Mouse (Mus musculus): ENCODE measurements around the gene Rab25.

The Rab25 gene

DNA sequence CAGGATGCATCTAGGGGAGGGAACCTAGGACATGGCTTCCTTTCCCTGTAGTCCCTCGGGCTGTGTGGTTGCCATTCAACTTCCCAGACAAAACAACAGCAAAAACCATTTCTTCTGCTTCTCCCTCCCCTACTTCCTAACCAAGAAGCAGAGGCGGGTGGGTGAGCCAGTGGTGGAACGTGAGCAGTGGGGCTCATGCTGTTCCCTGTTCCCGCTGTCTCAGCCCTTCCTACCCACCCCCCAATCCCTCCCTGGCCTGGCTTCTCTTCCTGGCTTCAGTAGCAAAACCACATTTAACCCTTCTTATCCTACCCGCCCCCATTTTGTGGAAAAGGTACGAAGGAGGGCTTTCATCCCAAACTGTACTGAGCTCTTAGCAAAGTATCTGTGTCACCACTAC, 43.0 kb downstream of the Rab25 start:
- in situ Hi-C loops (cut with MseI, MboI): no loop called here

DNA sequence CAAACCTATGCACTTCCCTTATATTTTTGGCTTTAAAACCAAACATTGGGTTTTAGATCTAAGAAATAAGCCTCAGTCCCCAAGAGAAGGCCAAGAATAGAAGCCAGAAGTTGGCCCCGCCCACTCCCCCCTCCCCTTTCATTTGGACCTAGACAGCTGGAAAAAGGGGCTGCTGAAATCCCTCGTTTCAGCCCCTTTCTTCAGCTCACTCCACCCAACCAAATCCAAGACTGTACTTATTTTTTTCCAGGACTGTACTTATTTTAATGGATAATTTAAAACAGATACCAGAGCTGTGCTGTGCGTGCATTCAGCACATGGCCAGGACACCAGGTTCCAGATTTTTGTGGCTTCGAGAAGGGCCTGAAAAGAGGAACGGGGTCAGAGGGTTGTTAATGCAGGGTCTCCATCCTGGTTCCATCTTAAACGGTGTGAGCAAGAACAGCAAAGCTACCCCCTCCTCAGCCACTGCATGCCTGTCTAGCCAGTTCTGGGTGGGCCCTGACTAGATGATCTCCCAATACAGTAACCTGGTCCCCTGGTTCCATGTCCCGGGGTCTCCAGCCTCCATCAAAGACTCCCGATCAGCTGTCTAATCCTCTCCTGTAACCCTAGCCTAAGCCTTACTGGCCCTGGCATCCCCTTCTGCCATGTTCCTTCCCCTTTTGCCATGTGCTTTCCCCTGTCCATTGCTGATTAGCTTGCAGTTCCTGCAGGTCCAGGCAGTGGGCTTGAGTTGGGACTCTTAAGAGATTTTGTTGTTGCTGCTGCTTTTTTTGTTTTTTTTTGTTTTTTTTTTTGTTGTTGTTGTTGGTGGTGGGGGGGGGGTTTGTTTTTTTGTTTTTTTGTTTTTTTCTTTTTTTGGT, 44.0 kb downstream of the Rab25 start:
- in situ Hi-C loops (cut with MseI, MboI): no loop called here

GRCm38 (mm10) chr3:88503505-88503863, 44.6 kb downstream of the Rab25 start:
- in situ Hi-C loops (cut with MseI, MboI): no loop called here

GRCm38 (mm10) chr3:88502641-88503504, 45.2 kb downstream of the Rab25 start:
- in situ Hi-C loops (cut with MseI, MboI): no loop called here

- in situ Hi-C loops (cut with MseI, MboI): no loop called here
Measured at GRCm38 (mm10) chr3:88502031-88502571, 46.0 kb downstream of the Rab25 start.

DNA sequence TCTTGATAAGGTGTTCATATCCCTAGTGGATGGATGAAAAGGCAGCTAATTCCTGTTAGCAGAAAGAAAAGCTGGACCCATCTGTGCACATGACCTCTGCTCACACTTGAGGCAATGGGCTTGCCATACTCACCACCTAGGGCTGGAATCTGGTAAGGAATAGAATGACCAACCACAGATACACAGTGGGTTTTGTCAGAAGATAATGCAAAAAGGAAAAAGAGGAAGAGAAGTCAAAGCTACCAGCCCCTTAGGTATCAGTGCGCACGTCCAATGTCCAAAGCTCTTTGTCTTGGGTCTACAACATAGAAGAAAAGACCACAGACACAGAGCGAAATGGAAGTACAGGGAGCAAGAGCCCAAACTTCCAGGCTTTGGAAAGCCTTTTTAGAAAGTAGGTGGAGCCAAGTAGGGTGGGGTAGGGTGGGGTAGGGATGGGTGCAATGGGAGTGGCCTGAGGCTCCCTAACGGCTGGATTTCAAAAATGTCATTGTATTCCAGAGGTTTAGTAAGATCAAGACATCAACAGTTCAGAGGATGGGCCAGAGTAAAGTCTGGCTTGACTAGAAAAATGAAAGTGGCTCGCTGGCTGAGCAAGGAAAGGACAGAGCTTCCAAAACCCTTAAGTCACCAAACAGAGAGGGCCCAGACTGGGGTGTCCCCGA, 46.6 kb downstream of the Rab25 start:
- in situ Hi-C loops (cut with MseI, MboI): no loop called here

DNA sequence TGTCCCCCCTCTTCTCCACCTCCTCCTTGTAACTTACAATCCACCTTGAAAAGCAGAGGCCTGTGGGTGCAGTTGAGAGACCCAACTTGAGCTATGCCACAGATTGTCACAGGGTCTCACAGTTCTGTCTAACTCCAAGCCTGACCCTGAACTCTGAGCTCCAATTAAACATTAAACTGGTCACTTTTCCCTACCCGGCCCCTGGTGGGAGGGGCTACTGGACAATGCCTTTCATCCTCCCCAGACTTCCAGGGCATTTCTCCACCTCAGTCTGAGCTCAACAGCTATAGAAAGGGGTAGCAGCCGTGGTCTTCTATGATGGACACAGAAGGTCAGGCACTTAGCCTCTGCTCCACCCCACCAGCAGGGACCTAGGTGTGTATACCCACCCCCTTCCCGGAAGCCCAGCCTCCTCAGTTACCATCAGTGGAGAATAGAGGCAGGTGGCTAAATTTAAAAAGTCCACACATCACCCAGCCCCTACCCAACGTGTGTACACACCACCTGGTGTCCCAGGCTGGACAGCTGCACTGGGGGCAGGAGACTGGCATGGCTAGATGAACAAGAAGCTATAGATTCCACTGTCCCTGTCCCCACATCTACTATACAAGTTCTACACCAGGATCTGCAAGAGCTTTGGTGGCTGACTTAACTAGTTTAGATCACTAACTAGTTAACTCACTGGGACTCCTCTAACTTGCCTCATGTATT, 47.3 kb downstream of the Rab25 start:
- in situ Hi-C loops (cut with MseI, MboI): no loop called here

GRCm38 (mm10) chr3:88500087-88500486, 48.0 kb downstream of the Rab25 start:
- in situ Hi-C loops (cut with MseI, MboI): no loop called here

- in situ Hi-C loops (cut with MseI, MboI): no loop called here
Measured at GRCm38 (mm10) chr3:88499580-88499979, 48.5 kb downstream of the Rab25 start.

DNA sequence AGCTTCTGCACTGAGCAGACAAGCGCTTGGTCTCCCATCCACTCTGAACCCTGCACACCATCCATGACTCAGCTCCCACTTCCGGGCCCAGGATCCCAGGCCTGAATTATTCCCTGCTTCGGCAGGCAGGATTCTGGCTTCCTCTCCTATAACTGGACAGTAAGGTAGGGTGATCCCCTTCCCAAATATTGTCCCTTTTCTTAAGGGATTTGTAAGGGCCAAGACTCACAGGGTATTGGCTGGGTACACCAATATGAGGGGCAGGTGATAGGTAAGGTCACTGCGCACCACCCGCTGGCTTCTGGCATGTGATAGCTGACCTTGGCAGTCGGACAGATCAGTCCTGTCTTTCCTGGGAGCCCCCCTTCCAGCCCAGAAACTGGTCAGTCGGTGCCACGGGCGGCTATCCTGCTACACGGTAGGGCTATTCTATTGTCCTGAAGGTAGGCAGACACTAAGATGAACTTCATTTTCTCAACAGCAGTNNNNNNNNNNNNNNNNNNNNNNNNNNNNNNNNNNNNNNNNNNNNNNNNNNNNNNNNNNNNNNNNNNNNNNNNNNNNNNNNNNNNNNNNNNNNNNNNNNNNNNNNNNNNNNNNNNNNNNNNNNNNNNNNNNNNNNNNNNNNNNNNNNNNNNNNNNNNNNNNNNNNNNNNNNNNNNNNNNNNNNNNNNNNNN, 52.2 kb downstream of the Rab25 start:
- in situ Hi-C loops (cut with MseI, MboI): no loop called here

GRCm38 (mm10) chr3:88494836-88495628, 53.1 kb downstream of the Rab25 start:
- in situ Hi-C loops (cut with MseI, MboI): no loop called here

DNA sequence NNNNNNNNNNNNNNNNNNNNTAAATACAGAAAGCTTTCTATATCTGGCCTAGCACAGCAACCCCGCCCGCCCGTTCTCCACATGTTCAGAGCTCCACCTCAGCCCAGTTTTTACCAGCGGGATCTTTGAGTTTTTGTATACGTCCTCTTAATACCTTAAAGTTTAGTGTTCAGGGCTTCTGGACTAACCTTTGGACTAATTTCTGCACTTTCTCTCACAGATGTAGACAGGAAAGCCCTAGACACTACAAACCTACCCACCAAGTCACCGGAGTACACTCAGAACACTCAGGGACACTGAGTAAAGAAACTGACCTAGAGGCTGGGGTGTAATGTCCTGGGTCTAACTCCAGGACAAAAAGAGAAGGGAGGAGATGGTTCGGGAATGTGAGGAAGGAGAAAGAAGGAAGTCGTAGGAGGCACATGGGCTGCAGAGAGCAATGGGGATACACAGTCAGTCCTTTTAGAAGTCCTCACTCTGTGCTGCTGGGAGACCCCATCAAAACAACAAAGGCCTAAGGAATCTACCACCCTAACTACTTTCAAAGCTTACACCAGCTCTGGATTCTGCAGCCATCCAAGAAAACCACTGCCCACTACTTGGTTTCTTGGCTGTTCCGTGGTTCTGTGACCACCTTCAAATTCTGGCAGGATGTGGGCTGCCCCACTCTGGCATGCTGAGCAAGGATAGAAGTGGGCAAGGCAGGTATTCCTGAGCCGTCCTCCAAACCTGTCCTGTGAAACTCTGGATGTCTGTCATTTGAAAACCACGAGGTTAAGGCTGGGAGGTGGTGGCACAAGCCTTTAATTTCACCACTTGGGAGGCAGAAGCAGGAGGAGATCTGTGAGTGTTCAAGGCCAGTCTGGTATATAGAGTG, 54.2 kb downstream of the Rab25 start:
- in situ Hi-C loops (cut with MseI, MboI): no loop called here
